Mouse (Mus musculus) layer of hippocampus, adult 2 months (tissue): ENCODE results near the gene Krt1. TPM values are rescaled to one million over a fixed set of nuclear protein-coding genes. Genes with fewer than 3 reads are reported as not detected.

Experiments
- DNase-seq, 2 experiments: peaks; one replicate each; pipeline ENCODE4 v3.0.0; 2022; ENCODE audit warnings: low spot score in 2 of 2
- H3K27ac ChIP-seq: fragments of 200-600 bp; 2 replicates; pipeline ENCODE4 v1.8.1; 2022
- H3K4me3 ChIP-seq: fragments of 200-600 bp; 2 replicates; pipeline ENCODE4 v1.8.1; 2022; ENCODE audit warnings: mild to moderate bottlenecking
- CTCF ChIP-seq: fragments of 200-600 bp; conservative IDR thresholded peaks from 2 replicates; pipeline ENCODE4 v1.8.1; 2022; ENCODE audit warnings: antibody characterized with exemption, mild to moderate bottlenecking, moderate library complexity
- long read RNA-seq, 2 experiments: library from polyadenylated mRNA; stranded (forward); transcript quantifications; one replicate each; pipeline ENCODE4 v2.0.0; 2021; ENCODE audit warnings: borderline mapping rate in 2 of 2
- total RNA-seq, 2 experiments: library from RNA; stranded (reverse); gene quantifications; 2 replicates each; pipeline ENCODE4 v1.2.3; 2021

Gene Krt1
- 1 to 10 TPM; 1.6 to 3.9 TPM for total RNA-seq
- long read RNA-seq, experiment 1, partial matches to known transcripts, result 4 of 7 reads
- long read RNA-seq, experiment 1, other reads (novel, unspliced or antisense), result 0 of 7 reads
- long read RNA-seq, experiment 2, partial matches to known transcripts, result 0 of 5 reads
- long read RNA-seq, experiment 2, other reads (novel, unspliced or antisense), result 0 of 5 reads

DNA sequence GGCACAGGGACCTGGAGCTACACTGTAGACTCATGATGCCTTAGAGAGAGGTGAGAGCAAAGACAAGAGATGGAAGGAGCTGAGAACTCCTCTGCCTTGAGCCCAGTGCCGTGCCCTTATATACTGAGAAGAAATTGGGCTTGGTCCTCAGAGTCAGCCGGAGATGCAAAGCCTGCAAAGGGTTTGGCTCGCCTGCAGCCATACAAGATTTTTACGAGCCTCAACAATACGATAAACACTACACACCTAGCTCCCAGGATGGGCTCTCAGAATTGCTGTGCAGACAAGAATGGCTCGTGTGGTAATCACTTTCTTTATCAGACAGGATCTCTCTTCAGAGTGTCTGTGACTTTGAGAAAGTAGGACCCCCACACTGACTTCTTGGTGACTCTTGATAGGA, at the start of gene Krt1:
Gene Krt1 (minus strand): TSS at position 101 of the 400 bp plus-strand sequence.
- H3K27ac ChIP-seq, result no peak within 1 kb of the TSS
- TF ChIP-seq CTCF, result no peak
- no peak for DNase-seq

DNA sequence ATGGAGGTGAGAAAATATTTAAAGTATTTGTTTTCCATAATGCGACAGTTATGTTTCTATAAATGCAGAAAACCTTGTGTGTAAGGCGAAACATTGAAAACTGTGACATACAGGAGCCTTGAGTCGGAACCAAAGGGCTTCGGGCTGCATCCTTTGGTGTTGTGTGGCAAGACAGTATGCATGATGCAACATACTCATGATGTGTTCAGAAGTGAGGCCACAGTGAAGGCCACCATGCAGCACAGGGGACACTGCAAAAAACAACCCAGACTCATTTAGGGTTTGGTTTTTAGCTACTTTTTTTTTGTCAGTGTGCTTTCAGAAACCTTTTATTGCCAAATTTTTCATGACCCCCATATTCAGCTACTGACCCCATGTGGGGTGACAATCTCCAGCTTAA, 44.6 kb upstream of the Krt1 start:
- H3K4me3 ChIP-seq, result no peak overlapping the region
- no peak for TF ChIP-seq CTCF
- no peak overlapping the region for H3K27ac ChIP-seq
- no peak for DNase-seq

More for the DNA sequence above, at the start of gene Krt1:
- no peak within 1 kb of the TSS for H3K4me3 ChIP-seq

DNA sequence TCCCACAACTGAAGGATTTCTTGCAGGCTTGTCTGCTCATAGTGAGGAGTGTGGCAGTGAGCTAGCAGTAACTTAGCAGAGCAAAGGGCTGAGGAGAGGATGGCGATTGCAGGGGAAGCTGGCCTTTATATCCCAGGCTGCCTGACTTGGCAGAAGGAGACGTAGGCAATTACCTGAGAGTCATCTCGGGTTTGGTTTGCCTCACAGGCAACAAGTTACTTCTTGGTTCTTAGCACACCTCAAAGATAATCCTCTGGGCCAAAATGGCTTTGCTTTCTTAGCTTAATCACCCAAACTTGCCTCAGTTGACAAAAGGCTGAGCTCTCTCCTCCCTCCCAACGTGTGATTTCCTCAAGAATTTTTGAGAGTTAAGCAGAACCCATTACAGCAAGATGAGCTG, 42.2 kb upstream of the Krt1 start, which contains the start of gene Krt76:
Gene Krt76 (minus strand): TSS at position 101 of the 400 bp plus-strand sequence.
- no peak for TF ChIP-seq CTCF
- no peak for DNase-seq
- Histone ChIP-seq H3K27ac (no peak within 1 kb of the TSS), H3K4me3 (no peak within 1 kb of the TSS)

DNA sequence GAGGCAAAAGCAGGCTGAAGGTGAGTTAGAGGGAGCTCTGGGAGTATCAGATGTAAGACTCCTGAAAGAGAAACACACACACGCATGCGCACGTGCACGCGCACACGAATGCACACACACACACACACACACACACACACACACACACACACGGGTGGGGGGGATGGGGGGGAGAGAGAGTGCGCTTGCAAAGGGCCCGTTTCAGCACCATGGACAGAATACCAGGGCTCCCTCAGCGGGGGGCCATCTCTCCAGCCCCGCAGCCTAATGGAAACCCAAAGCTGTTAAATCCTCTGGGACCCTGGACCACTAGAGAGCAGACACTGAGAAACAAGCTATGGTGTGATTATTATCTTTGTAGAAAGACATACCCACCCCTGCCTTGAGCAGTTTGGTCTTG, 29.2 kb upstream of the Krt1 start:
- Histone ChIP-seq H3K4me3 (no peak overlapping the region), H3K27ac (no peak overlapping the region)
- no peak for TF ChIP-seq CTCF
- no peak for DNase-seq

DNA sequence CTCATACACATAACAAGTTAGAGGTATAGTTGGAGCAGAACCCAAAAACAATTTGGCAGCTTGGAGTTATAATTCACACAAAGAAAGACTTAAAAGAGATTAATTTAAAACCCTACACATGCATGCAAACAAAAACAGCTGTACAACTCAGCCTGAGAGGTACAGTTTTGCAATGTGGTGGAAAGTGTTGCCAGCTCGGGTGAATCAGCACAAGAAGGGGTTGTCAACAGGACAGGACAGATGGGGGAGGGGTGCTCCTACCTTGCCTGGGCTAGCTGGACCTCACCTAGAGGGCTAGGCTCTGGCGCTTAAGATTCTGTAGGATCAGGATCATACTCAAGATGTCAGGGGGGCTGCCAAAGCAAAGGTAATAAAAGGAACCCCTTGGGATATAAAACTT, 27.4 kb upstream of the Krt1 start:
- Histone ChIP-seq H3K4me3 (no peak overlapping the region), H3K27ac (no peak overlapping the region)
- no peak for DNase-seq
- TF ChIP-seq CTCF, result no peak

DNA sequence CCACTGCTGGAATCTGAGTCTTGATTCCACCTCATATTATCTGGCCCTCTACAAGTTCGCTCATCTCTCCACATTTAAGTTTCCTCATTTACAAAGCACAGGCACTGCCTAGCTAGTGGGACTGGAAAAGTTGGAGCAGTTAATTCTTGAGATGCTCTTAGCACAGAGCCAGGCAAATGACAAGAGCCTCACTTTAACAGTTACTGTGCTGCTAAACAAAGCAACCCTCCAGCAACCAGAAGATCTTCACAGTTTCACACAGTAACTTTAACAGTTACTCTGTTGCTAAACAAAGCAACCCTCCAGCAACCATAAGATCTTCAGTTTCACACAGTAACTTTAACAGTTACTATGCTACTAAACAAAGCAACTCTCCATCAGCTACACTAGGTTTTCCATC, 23.8 kb upstream of the Krt1 start:
- no peak for DNase-seq
- Histone ChIP-seq H3K4me3 (no peak overlapping the region), H3K27ac (no peak overlapping the region)
- TF ChIP-seq CTCF, result no peak

DNA sequence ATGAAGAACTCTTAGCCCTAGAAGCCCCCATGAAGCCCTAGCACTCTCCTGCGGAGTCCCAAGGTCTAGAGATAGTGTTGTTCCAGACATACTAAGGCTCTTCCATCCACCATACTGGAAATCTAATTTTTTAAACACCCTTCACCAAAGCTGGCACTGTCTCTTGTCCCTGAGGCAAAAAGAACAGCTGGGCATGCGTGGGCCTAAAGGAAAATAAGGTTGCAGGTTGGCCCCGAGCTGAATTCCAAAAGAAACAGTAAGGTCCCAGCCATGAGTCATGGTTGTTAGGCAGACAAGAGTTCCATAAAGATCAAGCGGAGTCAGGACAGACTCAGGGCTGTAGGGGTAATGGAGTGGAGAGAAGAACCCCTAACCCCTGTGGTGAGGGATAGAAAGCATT, 22.6 kb upstream of the Krt1 start:
- Histone ChIP-seq H3K4me3 (no peak overlapping the region), H3K27ac (no peak overlapping the region)
- TF ChIP-seq CTCF, result no peak
- no peak for DNase-seq

DNA sequence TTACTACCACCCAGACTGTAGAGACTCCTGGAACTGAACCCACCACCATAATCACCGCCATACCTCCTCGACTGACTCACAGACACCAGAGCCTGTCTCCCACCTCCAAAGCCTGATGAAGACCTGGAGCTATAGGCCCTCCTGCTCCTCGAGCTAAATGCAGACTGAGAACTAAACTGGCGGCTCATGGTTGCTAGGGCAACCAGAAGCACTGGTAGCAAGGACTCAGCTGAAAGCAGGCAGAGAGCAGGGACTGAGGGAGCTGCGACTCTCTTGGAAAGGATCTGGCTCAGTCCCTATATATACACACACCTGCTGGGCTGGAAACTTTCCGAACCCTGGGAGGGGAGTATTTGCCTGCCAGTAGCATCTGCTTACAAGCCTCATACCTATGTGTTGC, 18.8 kb upstream of the Krt1 start, which contains the start of gene Krt77:
Gene Krt77 (minus strand): TSS at position 275 of the 400 bp plus-strand sequence.
- H3K27ac ChIP-seq, result peak within 1 kb of the TSS; percentile 83
- no peak for TF ChIP-seq CTCF
- H3K4me3 ChIP-seq, result peak within 1 kb of the TSS; percentile 38
- DNase-seq, result peak; percentile 49 to 84

DNA sequence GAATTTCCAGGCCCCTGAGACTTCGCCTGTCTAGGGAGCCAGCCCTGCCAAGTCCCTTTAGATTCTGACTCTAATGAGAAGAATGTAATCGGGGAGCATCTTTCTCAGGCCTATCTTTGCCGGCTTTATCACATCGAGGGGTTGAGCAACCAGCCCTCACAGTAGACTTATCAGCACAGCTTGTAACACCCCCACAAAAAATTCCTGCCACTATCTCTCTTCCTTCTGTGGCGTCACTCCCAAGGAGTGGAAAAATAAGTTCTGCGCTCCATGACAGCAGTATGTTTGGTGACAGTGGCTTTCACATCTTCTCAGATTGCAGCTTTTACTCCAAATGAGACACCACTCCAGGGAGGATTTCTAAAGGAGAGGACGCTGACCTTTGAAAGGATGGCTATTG, 16.2 kb upstream of the Krt1 start:
- no peak for TF ChIP-seq CTCF
- peak; percentile 38 to 73 for DNase-seq
- 0 out of 2 replicates have a peak overlapping the region, but pooled peaks have one; percentile 9 for H3K4me3 ChIP-seq
- peak overlapping the region; percentile 75; the same call in 1 of the 2 replicates for H3K27ac ChIP-seq

DNA sequence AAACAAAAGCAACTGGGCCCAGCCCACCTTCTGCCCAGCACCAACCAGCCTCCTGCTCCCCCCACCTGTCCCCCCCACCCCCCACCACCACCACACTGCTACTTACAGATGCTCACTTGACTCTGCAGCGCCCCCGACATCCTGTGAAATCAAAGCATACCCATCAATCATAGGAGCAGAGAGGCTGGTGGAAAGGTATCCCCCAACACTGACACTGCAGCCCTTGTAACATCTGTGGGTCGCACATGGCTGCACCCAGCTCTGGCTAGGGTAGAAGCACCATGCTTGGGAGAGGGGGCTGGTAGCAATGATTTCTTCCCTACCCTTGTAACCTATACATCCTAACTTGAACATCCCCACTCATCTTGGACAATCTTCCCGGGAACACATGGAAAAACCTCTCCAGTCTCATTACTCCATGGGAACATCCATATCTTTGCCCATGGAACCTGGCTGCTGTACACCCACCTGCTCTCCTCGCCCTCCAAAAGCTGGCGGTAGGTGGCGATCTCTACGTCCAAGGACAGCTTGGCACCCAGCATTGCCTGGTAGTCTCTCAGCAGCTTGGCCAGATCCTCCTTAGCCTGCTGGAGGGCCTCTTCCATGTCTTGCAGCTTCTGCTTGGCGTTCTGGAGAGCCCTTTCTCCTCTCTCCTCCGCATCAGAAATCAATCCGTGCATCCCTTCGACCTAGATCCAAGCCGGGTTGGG, 10.0 kb upstream of the Krt1 start:
- DNase-seq, result no peak
- TF ChIP-seq CTCF, result peak; percentile 43
- Histone ChIP-seq H3K27ac (peak overlapping the region; percentile 73; the same call in 1 of the 2 replicates), H3K4me3 (no peak overlapping the region)

DNA sequence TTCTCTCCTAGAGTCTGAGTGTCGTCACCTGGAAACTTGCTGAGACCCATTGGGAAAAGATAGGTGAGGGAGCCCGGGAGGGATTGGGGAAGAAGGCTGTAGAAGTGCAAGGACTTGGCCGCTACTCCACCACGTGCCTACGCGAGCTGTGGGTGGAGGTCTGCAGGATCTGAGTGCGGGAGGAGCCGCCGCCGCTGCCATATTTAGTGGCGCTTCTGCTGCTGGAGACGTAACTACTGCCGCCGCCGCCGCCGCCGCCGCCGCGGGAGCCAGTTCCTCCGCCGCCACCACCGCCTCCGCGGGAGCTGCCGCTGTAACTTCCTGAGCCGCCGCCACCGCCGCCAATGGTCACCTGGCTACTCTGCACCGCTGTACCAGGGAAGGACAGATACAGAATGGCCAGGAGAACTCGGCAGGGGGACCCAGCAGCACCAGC, 9.2 kb upstream of the Krt1 start:
- DNase-seq, result peak in 1 of 2 experiments; percentile 46
- H3K4me3 ChIP-seq, result peak overlapping the region; percentile 52
- TF ChIP-seq CTCF, result no peak
- peak overlapping the region; percentile 73 for H3K27ac ChIP-seq

DNA sequence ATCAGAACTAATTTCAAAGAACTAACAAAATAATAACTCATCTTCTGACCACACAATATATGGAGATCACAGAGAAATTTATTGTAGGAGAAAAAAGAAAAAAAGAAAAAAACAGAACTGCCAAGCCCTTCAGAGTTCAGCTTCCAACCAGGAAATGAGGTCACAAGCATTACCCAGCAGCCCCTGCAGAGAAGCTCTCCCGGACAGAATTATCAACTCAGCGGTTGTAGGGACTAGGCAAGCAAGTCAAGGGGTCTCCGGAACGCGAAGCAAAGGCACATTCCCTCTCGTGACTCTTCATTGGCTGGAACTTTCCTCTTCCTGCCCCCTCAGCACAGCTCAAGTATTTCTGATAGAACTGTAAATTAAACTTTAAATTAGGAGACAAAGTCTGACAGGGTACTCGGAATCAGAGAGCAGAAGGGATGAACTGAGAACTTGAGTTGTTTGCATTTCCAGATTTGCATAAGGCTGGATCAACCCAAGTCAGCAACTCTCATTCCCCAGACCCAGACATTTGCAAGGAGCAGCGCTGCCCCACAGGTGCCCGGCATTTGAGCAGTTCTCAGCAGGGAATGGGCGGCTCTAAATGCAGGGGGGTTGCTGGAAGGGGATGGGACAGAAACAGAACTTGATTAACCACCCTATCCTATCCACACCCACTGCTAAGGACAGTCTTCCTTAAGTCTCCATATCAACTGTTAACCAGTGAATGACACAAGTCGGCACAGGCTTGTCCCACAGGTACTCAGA, 8.3 kb upstream of the Krt1 start:
- Histone ChIP-seq H3K27ac (no peak overlapping the region), H3K4me3 (no peak overlapping the region)
- no peak for TF ChIP-seq CTCF
- DNase-seq, result no peak

DNA sequence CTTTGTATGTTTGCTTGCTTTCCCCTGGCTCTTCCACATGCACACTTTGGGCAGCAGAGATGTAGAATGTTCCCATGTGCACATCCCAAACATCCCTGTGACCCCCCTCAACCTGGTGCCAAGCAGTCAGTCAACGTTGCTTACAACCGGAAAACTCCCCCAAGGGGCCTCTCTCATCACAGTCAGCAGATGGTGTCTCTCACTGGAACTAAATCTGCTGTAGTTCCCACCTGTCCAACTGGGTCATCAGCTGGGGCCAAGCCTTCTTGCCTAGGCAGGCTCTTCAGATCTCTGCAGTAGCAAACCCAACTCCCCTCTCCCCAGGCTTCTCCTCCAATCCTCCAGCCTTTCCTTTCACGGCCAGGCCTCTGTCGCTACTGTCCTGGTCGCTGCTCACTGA, 6.1 kb upstream of the Krt1 start:
- no peak for DNase-seq
- TF ChIP-seq CTCF, result no peak
- no peak overlapping the region for H3K27ac ChIP-seq
- H3K4me3 ChIP-seq, result no peak overlapping the region

DNA sequence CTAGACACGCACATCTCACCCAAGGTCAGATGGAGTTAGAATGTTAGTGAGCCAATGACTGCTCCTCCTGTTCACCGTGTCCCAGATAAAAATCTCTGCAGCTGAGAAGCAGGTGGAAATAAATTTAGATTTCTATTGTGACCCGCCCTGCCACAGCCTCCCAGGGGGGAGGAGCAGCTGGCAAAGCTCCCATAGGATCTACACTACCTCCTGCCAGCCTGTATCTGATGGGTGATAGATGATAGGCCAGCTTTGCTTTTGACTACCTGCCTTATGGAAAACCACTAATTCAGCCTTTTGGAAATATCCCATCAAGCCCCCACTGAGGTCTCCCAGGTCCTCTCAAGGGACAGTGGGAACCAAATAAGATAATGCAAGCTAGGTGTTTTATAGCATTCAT, 5.1 kb upstream of the Krt1 start:
- no peak overlapping the region for H3K27ac ChIP-seq
- H3K4me3 ChIP-seq, result no peak overlapping the region
- TF ChIP-seq CTCF, result no peak
- no peak for DNase-seq
